Mouse (Mus musculus) kidney, embryonic 14.5 days (tissue): ENCODE results near the gene Clstn2. TPM values are rescaled to one million over a fixed set of nuclear protein-coding genes. Genes with fewer than 3 reads are reported as not detected.

ENCODE experiments used
- ATAC-seq: fragments of 200-750 bp; cut with Nextera tagmentation; 2 replicates; pipeline ENCODE4 v1.8.0; 2017; ENCODE audit warnings: moderate number of reproducible peaks, mild to moderate bottlenecking, moderate TSS enrichment, moderate library complexity; ENCODE audit not compliant: low FRiP score, low TSS enrichment
- H3K27ac ChIP-seq: fragments of 300-500 bp; sonication (generic); 2 replicates; pipeline ENCODE4 v1.5.1; 2014; ENCODE audit warnings: low read depth, mild to moderate bottlenecking, low read length, moderate library complexity, mixed read lengths
- H3K27me3 ChIP-seq: fragments of 300-500 bp; sonication (generic); 2 replicates; pipeline ENCODE4 v1.6.1; 2014; ENCODE audit warnings: mild to moderate bottlenecking, low read length; ENCODE audit not compliant: control insufficient read depth, insufficient read depth
- H3K36me3 ChIP-seq: fragments of 300-500 bp; sonication (generic); 2 replicates; pipeline ENCODE4 v1.6.1; 2014; ENCODE audit warnings: low read length, mixed read lengths; ENCODE audit not compliant: control insufficient read depth, insufficient read depth
- H3K4me1 ChIP-seq: fragments of 300-500 bp; sonication (generic); 2 replicates; pipeline ENCODE4 v1.6.1; 2014; ENCODE audit warnings: low read length, mixed read lengths; ENCODE audit not compliant: control insufficient read depth, insufficient read depth
- H3K4me2 ChIP-seq: fragments of 300-500 bp; sonication (generic); replicated peaks from 2 replicates; pipeline ENCODE4 v1.6.1; 2014; ENCODE audit warnings: low read depth, mild to moderate bottlenecking, low read length
- H3K4me3 ChIP-seq: fragments of 300-500 bp; sonication (generic); 2 replicates; pipeline ENCODE4 v1.5.1; 2014; ENCODE audit warnings: mild to moderate bottlenecking, low read length
- H3K9ac ChIP-seq: fragments of 300-500 bp; sonication (generic); 2 replicates; pipeline ENCODE4 v1.6.1; 2014; ENCODE audit warnings: low read depth, mild to moderate bottlenecking, low read length, moderate library complexity
- H3K9me3 ChIP-seq: fragments of 300-500 bp; sonication (generic); 2 replicates; pipeline ENCODE4 v1.6.1; 2016; ENCODE audit warnings: low read length; ENCODE audit not compliant: control insufficient read depth
- WGBS: fragments of 180-500 bp; shearing (Covaris S2); extraction: QIAGEN DNeasy Blood & Tissue Kit; methylation state at CpG from one replicate; pipeline ENCODE4 v1.1.7; 2014; 5-methylcytosine and 5-hydroxymethylcytosine counted together
- polyA plus RNA-seq: library from polyadenylated mRNA; unstranded; fragments of >200 nt; fragmentation: Nextera tagmentation; extraction: Ambion mirVana; gene quantifications from 2 replicates; pipeline ENCODE4 v1.2.1, GENCODE M21; 2014

Gene Clstn2
- polyA plus RNA-seq, 1 experiment from 2014 or later: 2.7 TPM

DNA sequence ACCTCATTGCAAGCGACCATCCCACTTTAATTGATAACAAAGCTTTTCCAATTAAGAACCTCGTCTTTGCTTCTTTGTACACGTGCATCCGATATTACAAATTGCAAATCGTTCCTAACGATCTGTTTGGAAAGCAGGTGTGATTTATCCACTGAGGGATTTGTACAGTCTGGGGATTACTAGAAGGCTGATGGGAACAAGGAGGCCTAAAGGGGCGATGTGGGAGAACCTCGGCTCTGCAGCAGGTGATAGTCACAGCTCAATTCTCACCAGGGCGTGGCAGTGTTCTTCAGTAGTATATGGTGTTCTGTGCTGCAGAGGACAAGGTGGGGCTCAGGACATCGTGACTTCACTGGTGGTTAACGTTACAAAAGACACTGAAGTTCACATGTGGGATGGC, 9.9 kb downstream of the Clstn2 start:
- Histone ChIP-seq H3K4me3 (no peak overlapping the region), H3K9me3 (no peaks in the 10 kb centered on the region), H3K27me3 (no peaks in the 10 kb centered on the region), H3K36me3 (no peaks in the 10 kb centered on the region), H3K4me2 (no peak overlapping the region), H3K4me1 (no peaks in the 10 kb centered on the region), H3K27ac (no peak overlapping the region), H3K9ac (no peak overlapping the region)
- WGBS: 87% methylated on average over 11 of the region's 11 CpGs
- no peak for ATAC-seq

DNA sequence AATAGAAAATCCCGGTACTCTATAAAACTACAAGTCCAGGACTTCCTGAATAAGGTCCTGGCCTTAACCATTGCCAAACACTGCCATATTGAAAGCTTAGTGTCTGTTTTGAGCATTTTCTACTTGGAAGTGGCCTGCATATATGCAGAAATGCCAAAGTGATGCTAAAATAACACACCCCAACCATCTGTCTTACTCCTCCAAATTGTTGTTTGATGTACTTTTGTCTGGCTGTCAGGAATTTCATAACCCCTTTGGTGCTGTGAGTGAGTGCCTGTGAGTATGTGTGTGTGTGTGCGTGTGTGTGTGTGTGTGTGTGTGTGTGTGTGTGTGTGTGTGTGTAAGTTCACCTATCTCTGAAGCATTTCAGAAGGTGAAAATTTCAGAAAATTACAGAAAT, 13.1 kb downstream of the Clstn2 start:
- Histone ChIP-seq H3K9ac (no peak overlapping the region), H3K27ac (no peak overlapping the region), H3K9me3 (no peaks in the 10 kb centered on the region), H3K4me1 (no peaks in the 10 kb centered on the region), H3K4me3 (no peak overlapping the region), H3K4me2 (no peak overlapping the region), H3K27me3 (no peaks in the 10 kb centered on the region), H3K36me3 (no peaks in the 10 kb centered on the region)
- 85% methylated on average over 2 of the region's 2 CpGs for WGBS
- no peak for ATAC-seq

DNA sequence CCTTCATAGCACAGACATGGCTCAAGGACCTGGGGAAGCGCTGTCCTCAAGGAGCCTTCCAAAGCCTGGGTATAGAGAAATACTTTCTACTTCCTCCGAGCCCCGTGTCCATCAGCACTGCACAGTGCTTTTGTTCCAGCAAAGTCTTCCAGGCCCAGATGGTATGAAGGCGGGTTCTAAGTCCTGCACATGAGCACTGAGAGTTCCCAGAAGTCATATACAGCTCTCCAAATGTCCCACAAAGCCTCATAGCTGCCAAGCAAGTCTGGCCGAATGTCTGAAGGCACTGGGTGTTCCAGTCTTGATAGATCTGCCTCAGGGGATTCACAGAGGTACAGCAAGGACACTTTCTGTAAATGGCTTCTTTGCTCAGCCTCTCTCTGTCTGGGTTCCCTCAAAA, 14.3 kb downstream of the Clstn2 start:
- no peak overlapping the region for H3K9ac ChIP-seq
- no peak overlapping the region for H3K4me2 ChIP-seq
- no peaks in the 10 kb centered on the region for H3K27me3 ChIP-seq

DNA sequence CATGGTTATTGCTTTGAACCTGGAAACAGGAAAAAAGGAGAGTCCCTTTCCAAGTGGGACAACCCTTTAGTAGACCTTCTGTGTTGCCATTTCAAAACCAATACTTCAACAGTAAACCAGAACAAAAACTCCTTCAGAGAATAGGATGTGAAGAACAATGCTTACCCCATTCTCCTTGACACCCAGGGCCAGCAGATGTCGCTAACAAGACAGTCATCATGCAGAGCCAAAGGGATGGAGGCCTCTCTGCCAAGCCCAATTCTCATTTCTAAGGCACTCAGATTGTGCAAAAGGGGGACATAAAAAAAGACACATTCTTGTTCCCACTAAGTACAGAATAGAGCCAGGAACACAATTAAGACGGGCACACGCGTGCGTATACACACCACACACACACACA, 16.4 kb downstream of the Clstn2 start:
- no peak for ATAC-seq
- Histone ChIP-seq H3K9me3 (no peaks in the 10 kb centered on the region), H3K4me3 (no peak overlapping the region), H3K27ac (no peak overlapping the region), H3K27me3 (no peaks in the 10 kb centered on the region), H3K4me2 (no peak overlapping the region), H3K36me3 (no peaks in the 10 kb centered on the region), H3K4me1 (no peaks in the 10 kb centered on the region), H3K9ac (no peak overlapping the region)
- WGBS: 88% methylated on average over 5 of the region's 5 CpGs

More for the DNA sequence above, 14.3 kb downstream of the Clstn2 start:
- H3K36me3 ChIP-seq: no peaks in the 10 kb centered on the region
- H3K27ac ChIP-seq: no peak overlapping the region
- whole genome bisulfite sequencing: 86% methylated on average over 5 of the region's 5 CpGs
- ATAC-seq: no peak
- H3K9me3 ChIP-seq: no peaks in the 10 kb centered on the region
- H3K4me3 ChIP-seq: no peak overlapping the region
- H3K4me1 ChIP-seq: no peaks in the 10 kb centered on the region

DNA sequence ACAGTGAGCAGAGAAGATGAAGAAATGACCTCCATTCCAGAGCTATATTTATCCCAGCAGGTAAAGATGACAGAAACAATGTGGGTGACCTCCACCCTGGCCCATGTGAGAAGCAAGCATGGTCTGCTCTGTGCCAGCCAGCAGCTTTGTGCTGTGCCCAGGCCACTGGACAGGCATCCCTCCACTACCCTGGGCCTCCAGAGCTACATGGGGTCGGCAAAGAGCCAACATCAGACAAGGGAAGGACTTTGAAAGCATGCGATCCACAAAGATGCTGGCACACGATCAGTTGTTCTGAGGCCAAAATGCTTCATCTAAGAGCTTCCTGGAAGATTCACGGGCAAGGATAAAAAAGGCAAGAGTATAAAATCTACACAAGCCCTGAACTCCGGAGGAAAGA, 36.6 kb downstream of the Clstn2 start:
- Histone ChIP-seq H3K9ac (no peak overlapping the region), H3K4me2 (no peak overlapping the region), H3K27me3 (no peaks in the 10 kb centered on the region), H3K9me3 (no peaks in the 10 kb centered on the region), H3K27ac (no peak overlapping the region), H3K4me3 (no peak overlapping the region), H3K36me3 (no peaks in the 10 kb centered on the region), H3K4me1 (no peaks in the 10 kb centered on the region)
- ATAC-seq: no peak
- WGBS: 87% methylated on average over 5 of the region's 5 CpGs

DNA sequence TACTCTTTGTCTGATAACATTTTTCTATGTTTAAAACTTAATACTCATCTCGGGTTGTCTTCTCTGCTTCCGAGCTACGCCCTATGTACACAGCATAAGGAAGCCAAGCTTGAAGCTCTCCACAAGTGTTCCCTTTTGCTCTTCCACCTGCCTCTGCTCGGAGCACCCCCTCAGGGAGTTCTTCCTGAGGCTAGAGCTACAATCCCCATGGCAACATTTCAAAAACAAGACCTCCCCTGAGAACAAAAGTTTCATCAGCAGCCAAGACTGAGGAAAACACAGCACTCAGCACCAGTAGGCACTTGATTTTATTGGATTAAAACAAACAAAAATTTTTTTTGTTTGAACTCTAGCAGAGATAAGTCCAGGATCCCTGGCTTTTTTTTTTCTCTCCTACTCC, 37.3 kb downstream of the Clstn2 start:
- no peaks in the 10 kb centered on the region for H3K36me3 ChIP-seq
- no peaks in the 10 kb centered on the region for H3K27me3 ChIP-seq
- no peak overlapping the region for H3K27ac ChIP-seq
- H3K4me1 ChIP-seq: no peaks in the 10 kb centered on the region
- ATAC-seq: no peak
- no peak overlapping the region for H3K4me3 ChIP-seq
- H3K9me3 ChIP-seq: no peaks in the 10 kb centered on the region
- no peak overlapping the region for H3K9ac ChIP-seq
- 59% methylated on average over 4 of the region's 4 CpGs for WGBS
- no peak overlapping the region for H3K4me2 ChIP-seq

DNA sequence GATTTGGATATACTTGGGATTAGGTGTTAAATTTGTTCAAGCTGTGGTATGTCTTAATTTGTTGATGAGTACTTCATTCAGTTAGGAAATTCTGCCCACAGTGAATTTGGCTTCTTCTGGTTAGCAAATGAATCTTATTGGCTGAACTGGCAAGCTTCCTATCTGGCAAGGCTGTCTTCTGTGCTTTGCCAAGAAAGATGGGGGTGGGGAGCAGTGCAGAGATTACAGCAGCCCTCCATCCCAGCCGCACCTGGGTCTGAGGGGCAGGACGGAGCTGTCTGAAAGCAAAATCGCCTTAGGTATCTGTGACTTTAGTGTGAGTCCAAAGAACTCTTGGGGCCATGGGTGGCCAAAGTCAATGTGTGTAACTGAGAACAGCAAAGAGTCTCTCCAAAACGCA, 40.9 kb downstream of the Clstn2 start:
- no peak overlapping the region for H3K9ac ChIP-seq
- H3K9me3 ChIP-seq: no peaks in the 10 kb centered on the region
- no peak for ATAC-seq
- H3K4me1 ChIP-seq: no peaks in the 10 kb centered on the region
- 71% methylated on average over 4 of the region's 4 CpGs for WGBS
- no peaks in the 10 kb centered on the region for H3K27me3 ChIP-seq
- no peak overlapping the region for H3K4me3 ChIP-seq
- no peaks in the 10 kb centered on the region for H3K36me3 ChIP-seq
- H3K27ac ChIP-seq: no peak overlapping the region
- no peak overlapping the region for H3K4me2 ChIP-seq

DNA sequence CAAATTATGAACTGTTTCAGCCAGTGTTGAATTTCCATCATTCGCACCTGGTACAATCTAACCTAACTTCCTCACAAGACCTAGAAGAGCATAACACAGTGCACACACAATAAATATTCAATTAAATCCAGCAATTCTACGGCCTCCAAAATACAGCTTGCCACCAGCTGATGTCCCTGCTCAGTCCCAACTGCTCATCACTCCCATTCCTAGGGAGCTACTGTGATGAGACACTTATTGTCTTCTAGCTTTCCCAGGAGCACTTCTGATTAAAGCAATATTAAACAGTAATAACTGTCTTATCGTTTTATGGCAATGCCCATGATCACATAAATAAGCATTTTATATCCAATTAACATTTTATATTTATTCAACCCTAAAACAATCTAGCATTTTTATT, 55.6 kb downstream of the Clstn2 start:
- Histone ChIP-seq H3K4me1 (no peaks in the 10 kb centered on the region), H3K9me3 (no peaks in the 10 kb centered on the region), H3K36me3 (no peaks in the 10 kb centered on the region), H3K9ac (no peak overlapping the region), H3K27me3 (no peaks in the 10 kb centered on the region), H3K4me3 (no peak overlapping the region), H3K4me2 (no peak overlapping the region), H3K27ac (no peak overlapping the region)
- WGBS: 92% methylated on average over 3 of the region's 3 CpGs
- ATAC-seq: no peak

DNA sequence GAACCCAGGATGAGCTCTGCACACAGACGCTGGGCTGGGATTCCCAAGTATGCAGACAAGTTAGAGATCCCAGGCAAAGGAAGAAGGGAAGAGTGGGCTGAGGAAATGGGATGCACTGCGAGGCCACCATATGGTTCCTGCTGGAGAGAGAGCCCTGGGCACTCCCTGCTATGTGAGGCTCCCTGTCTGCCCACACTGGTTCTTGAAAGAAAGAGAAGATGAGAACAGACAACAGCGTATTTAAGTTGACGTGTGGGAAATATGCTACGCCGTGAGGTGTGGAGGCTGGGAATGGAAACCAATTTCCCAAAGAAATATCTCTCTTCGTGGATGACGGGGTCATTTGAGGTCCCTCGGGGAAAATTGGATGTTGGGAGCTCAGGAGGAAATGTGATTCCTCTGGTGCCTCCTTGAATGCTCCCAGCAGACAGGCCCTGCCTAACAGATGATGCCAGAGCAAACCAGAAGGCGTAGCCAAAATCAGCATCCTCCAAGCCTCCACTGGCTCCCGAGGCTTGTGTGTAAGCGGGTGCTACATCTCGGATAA, 58.1 kb downstream of the Clstn2 start:
- Histone ChIP-seq H3K27ac (no peak overlapping the region), H3K4me2 (no peak overlapping the region), H3K27me3 (no peaks in the 10 kb centered on the region), H3K4me3 (no peak overlapping the region), H3K36me3 (no peaks in the 10 kb centered on the region), H3K4me1 (no peaks in the 10 kb centered on the region), H3K9ac (no peak overlapping the region), H3K9me3 (no peaks in the 10 kb centered on the region)
- ATAC-seq: no peak
- 62% methylated on average over 13 of the region's 13 CpGs for WGBS
